Mouse (Mus musculus): ENCODE data around the gene Hoxb7.

Gene Hoxb7

DNA sequence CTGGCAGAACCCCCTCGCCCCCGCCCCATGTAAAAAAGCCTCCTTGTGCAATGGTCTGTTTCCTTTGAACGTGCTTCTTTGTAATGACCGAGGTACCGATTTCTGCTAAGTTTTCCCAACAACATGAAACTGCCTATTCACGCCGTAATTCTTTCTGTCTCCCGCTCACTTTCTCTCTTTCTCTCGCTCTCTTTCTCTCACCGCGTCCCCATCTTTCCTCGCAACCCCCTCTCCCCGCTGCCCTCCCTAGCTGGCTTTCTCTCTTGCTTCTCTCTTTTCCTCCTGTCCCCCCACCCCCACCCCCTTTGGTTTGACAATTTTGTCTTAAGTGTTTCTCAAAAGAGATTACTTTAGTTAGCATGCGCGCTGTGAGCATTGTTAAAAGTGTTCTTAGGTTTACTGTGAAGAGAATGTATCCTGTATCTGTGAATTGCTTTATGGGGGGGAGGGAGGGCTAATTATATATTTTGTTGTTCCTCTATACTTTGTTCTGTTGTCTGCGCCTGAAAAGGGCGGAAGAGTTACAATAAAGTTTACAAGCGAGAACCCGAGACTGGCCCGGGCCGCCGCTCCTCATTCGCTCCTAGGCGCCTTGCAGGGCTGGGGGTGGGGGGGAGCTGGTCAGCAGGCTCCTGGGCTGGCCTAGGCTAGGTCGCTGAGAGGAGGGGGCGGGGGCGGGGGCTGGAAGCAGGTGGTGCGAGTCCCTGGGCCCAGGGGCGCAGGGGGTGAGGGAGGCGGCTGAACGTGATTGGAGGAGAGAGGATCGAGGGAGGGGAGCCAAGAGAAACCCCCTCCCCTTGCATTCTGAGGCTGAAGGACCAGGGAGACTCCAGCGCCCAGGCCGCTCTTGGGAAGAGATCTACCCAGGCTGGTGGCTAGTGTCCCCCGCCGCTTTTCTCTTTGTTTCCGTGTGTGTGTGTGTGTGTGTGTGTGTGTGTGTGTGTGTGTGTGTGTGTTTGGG is 1.4 kb upstream of the Hoxb7 start:
- no peak for DNase-seq (ENCODE audit: low spot score in 2 of 2)

DNA sequence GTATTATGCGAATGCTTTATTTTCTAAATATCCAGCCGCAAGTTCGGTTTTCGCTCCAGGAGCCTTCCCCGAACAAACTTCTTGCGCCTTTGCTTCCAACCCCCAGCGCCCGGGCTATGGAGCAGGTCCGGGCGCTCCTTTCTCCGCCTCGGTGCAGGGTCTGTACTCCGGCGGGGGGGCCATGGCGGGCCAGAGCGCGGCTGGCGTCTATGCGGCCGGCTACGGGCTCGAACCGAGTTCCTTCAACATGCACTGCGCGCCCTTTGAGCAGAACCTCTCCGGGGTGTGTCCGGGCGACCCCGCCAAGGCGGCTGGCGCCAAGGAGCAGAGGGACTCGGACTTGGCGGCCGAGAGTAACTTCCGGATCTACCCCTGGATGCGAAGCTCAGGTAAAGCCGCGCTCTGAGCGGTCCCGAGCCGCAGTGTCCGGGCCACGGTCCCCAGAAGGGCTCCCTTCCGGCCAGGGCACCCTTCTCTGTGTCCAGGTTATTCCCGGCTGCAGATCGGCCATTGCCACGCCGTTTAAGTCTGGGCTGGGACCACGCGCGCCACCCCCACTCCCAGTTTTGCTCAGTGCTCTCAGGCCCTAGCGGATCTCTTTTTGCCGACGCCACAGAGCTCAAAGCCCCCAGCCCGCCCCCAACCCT is 439 bp downstream of the Hoxb7 start:
- DNase-seq (ENCODE audit: low spot score in 2 of 2), result no peak

DNA sequence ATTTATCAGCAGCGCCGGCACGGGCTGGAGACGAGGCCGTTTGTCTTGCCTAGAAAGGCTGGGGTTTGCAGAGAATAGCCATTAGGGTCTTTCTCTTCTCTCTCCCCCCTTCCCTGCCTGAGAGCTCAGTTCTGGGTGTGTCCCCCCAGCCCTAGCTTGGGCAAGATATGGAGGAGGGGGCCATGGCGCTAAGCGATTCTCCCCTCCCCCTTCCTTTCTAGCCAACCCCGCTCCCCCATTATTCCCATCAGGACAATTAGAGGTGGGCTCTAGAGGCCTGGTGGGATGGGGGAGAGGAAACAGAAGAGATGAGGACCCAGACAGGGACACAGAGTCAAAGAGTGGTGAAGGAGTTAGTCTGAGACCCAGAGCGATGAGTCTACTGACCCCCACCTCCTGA is 988 bp downstream of the Hoxb7 start:
- DNase-seq (ENCODE audit: low spot score in 2 of 2), result no peak

- no peak for DNase-seq (ENCODE audit: low spot score in 2 of 2)
Measured at GRCm38 (mm10) chr11:96288455-96289221, 2.2 kb downstream of the Hoxb7 start.

- DNase-seq (ENCODE audit: low spot score in 2 of 2), result no peak
Measured at GRCm38 (mm10) chr11:96289293-96289692, 2.9 kb downstream of the Hoxb7 start.

DNA sequence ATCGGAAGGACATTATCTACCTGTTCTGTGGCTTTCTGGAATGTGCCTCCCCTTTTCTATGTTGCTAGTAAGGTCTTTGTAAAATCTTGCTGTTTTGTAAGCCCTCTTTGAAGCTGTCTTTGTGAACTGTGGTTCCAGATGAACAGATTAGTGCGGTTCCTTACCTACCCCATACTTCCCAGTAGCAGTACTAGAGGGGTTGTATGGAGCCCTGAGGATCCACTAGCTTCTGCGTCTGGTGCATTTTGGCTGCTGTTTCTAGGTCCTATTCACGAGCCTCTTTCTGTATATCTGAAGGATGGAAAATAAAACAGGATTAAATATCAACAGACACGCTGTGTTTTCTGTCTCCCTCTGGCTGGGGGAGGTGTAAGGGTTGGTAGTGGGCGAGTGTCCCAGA is 3.4 kb downstream of the Hoxb7 start:
- DNase-seq (ENCODE audit: low spot score in 2 of 2), result no peak

- DNase-seq (ENCODE audit: low spot score in 2 of 2), result no peak
Measured at GRCm38 (mm10) chr11:96290705-96291355, 4.4 kb downstream of the Hoxb7 start.

DNA sequence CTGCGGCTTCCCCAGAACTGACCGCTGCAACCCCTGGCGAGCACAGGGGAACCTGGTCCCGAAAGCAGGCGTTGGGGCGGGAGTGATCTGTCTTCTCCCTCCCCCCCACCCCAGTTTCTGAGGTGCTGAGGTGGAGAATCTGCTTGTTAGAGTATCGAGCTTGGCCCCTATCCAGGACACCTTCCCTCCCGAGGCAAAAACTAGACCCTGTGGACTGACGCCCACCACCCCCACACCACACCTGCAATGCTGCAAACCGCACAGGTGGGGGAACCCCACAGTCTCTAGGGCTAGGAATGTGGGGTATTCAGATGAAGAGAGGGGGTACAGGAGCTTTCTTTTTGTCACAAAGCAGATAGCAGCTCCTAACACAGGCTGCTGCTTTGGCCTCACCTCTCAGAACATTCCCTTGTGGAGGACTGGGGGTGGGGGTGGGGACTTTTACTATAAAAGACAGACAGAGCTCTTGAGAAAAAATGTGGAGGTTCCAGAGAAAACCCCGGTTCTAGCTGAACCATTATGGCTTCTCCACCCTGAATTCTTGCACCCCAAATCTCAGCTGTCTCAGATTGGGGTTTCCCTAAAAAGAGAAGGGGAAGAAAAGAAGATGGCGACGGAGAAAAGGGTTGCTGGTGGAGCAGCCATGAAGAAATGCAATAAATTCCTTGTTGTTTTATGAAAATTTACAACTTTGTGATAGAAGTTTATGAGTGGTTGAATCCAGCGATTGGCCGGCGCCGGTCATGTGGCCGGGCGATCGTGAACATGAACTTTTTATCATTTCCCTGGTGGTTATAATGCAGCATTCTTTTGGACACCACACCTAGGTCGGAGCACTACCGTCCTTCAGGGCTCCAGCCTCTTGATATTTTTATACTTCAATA is 5.5 kb downstream of the Hoxb7 start, which contains the start of gene Hoxb6:
Hoxb6 (plus strand) TSS at position 796 of the 884 bp plus-strand sequence.
- no peak for DNase-seq (ENCODE audit: low spot score in 2 of 2)

DNA sequence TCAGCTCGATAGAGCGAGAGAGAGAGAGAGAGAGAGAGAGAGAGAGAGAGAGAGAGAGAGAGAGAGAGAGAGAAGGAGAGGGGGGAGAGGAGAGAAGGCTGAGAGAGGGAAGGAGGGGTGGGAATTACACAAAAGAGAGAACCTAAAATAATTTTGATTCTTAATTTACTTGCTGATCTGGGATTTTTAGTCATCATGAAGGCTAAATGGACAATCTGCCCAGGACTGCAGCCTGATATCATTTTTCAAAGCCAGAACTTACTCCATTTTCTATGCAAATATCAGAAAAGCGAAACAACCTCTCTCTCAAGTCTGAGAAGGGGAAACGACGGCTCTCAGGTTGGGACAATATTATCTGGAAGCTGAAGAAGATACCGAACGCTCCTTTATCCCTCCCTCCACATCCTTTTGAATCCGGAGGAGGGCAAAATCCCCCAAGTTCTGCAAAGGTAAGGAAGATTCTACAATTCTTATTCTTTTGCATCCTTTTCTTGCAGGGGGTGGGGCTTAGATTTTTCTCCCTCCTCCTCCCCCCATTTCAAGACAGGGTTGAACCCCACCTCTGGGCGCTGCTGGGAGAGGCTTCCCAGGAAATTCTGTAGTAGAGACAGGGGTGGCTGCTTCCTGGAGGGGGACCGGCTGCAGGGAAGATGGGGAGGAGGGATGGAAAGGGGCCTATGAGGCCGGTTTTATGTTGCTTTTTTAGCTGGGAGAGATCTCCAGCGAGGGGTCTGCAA is 6.3 kb downstream of the Hoxb7 start:
- DNase-seq (ENCODE audit: low spot score in 2 of 2), result no peak

- no peak for DNase-seq (ENCODE audit: low spot score in 2 of 2)
Measured at GRCm38 (mm10) chr11:96293302-96293921, 7.0 kb downstream of the Hoxb7 start.

DNA sequence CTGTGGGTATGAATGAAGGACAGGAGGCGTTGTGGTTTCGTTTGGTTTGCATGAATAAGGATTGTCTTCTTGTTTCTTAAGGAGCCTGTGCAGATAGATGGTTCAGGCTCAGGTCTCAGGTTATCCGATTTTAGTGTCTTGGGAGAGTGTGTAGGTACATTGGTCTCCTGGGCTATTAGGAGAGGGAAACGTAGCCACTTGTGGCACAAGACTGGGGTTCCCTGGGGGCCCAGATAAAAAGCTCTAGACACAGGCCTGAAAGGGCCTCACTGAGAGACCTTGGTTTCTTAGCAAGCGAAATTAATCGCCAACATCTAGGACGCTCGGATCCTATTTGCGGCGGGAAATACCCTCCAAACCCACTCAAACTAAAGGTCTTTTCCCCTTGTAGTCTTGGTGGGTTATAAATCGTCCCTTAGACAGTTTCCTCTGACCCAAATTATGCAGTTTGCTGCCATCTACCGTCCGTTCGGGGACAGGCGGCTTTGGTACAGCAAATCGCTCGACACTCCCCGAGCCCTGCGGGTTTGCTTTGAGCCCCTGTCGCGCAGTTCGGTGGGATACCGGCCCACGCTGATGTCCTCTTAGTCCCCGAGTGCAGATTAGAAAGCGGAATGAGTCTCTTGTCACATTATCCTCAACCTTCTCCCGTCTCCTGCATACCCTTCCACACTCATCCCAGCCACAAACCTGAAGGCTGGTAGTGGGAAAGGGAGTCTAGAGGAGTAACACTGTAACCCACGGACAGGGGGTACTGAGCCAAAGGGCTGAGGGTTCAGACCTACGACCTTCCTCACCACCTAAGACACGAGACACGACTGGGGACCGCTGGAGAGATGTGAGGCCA is 8.0 kb downstream of the Hoxb7 start:
- peak in 1 of 2 experiments; percentile 82 for DNase-seq (ENCODE audit: low spot score in 2 of 2)

DNA sequence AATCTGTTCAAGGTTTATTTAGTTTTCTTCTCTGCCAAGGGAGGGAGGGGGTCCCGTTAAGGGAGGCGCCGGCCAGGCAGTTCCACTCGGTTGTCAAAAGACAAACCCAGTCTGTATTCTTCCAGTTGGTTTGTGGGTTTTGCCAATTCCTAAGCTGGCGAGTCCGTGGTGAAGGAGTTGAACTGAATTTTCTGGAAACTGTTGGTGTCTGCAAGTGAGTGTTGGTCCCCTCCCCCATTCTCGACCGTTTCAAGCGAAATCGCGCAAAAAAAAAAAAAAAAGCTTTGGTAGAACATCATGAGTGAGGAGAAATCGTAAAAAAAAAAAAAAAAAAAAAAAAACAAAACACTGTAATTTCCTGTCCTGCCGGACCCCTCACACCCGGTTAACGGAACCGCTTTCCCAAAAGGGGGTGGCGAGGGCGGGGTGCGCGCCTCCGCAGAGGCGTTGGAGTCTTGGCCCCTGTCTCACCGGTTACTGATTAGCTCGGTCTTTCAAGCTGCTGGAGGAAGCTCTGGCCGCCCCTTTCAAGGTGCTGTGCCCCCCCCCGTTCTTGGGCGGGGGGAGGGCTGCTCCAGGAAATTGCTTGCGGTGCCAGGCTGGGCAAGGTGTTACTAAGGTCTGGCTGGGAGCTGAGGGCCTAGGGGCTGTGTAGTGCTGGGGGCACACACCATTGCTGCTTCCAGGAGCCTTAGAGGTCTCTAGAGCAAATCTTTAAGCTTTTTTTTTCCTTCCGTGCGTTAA is 8.8 kb downstream of the Hoxb7 start:
- no peak for DNase-seq (ENCODE audit: low spot score in 2 of 2)

GRCm38 (mm10) chr11:96296997-96297396 is 10.6 kb downstream of the Hoxb7 start:
- DNase-seq (ENCODE audit: low spot score in 2 of 2), result no peak

DNA sequence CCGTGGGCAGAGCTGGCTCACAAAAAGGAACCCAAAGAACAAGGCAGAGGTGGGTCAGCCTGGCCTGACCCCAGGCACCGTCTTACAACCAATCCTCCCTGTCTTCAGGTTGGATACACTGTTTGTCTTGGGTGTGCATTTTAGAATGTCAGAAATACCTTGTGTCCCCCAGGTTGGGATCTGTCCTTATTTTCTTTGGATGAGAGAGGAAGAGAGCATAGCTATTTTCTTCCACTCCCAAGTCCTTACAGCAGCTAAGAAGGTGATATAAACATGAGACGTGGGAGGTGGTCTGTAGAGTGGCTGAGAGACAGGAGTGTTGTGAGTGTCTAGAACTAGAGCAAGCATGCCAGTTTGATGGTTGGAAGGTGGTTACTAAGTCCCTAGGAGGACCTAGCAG is 11.0 kb downstream of the Hoxb7 start:
- no peak for DNase-seq (ENCODE audit: low spot score in 2 of 2)

DNA sequence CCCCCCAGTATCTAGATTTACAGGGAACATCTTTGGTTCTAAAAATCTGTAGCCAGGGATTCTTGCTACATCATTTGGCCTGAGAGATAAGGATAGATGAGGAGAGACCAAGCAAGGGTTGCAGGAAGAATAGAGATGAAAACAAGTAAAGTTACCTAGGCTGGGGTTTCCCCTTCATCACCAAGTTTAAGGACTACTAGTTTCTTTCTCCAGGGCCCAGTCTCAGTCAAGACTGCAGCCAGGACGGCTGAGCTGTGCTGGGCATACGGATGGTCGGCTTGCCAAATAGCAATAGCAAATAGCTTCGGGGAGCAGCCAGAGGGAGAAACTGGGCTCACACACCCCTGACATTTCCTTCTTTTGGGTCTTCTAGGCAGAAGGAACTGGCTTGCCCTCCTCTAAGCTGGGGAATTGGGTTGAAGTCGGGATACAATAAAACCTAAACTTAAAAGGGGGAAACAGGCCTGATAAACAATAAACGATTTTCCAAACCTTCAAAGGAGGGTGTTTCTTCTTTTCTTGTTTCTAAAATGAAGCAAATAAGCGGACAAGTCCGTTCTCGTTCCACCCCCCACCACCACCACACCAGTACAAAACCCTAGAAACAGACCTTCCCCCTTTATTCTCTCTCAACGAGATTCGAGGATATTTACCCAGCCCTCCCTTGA is 11.7 kb downstream of the Hoxb7 start:
- no peak for DNase-seq (ENCODE audit: low spot score in 2 of 2)

DNA sequence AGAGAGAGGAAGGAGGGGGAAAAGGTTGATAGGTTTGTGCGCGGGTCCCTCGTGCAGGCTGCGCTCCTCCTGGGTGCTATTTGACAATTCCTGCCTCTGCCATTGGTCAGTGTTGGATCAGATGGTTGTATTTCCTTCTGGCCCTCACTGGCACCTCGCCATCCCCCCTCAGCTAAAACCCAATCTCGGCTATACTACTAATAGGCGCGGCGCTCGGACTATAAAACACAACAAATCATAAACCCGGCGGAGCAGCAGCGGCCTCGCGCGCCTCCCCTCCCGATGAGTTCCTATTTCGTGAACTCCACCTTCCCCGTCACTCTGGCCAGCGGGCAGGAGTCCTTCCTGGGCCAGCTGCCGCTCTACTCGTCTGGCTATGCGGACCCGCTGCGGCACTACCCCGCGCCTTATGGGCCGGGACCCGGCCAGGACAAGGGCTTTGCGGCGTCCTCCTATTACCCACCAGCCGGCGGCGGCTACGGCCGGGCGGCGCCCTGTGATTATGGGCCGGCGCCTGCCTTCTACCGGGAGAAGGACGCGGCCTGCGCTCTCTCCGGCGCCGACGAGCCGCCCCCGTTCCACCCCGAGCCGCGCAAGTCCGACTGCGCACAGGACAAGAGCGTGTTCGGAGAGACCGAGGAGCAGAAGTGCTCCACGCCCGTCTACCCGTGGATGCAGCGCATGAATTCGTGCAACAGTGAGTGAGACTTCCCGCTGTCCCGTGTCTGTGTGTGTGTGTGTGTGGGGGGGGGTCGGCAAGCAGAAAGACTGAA is 12.7 kb downstream of the Hoxb7 start:
- peak in 1 of 2 experiments; percentile 64 for DNase-seq (ENCODE audit: low spot score in 2 of 2)

Measured in urinary bladder, adult 18-20 months (tissue).